Mouse (Mus musculus) liver, embryonic 15.5 days (tissue): ENCODE measurements around the gene Ccdc173. TPM values are rescaled to one million over a fixed set of nuclear protein-coding genes. Genes with fewer than 3 reads are reported as not detected.
"Not testable (repeated sequence)": the region's sequence is repeated elsewhere in the genome, so short reads cannot be mapped to it uniquely, and the experiment has no call there.

Experiments
- ATAC-seq: fragments of 200-750 bp; cut with Nextera tagmentation; 2 replicates; pipeline ENCODE4 v1.8.0; 2017; ENCODE audit warnings: moderate number of reproducible peaks, mild to moderate bottlenecking, moderate library complexity; ENCODE audit not compliant: insufficient read depth
- H3K27ac ChIP-seq: fragments of 300-500 bp; sonication (generic); replicated peaks from 2 replicates; pipeline ENCODE4 v1.5.1; 2015; ENCODE audit warnings: mild to moderate bottlenecking, inconsistent platforms
- H3K27me3 ChIP-seq: fragments of 300-500 bp; sonication (generic); 2 replicates; pipeline ENCODE4 v1.6.1; 2015; ENCODE audit warnings: mild to moderate bottlenecking, inconsistent platforms
- H3K36me3 ChIP-seq: fragments of 300-500 bp; sonication (generic); replicated peaks from 2 replicates; pipeline ENCODE4 v1.6.1; 2015; ENCODE audit warnings: moderate library complexity, mild to moderate bottlenecking, inconsistent platforms
- H3K4me1 ChIP-seq: fragments of 300-500 bp; sonication (generic); replicated peaks from 2 replicates; pipeline ENCODE4 v1.6.1; 2015; ENCODE audit warnings: inconsistent platforms
- H3K4me2 ChIP-seq: fragments of 300-500 bp; sonication (generic); 2 replicates; pipeline ENCODE4 v1.6.1; 2015; ENCODE audit warnings: moderate library complexity, mild to moderate bottlenecking, inconsistent platforms
- H3K4me3 ChIP-seq: fragments of 300-500 bp; sonication (generic); replicated peaks from 2 replicates; pipeline ENCODE4 v1.5.1; 2015; ENCODE audit warnings: mild to moderate bottlenecking, inconsistent platforms
- H3K9ac ChIP-seq: fragments of 300-500 bp; sonication (generic); 2 replicates; pipeline ENCODE4 v1.6.1; 2015; ENCODE audit warnings: moderate library complexity, mild to moderate bottlenecking, inconsistent platforms
- H3K9me3 ChIP-seq: fragments of 300-500 bp; sonication (generic); replicated peaks from 2 replicates; pipeline ENCODE4 v1.6.1; 2016; ENCODE audit warnings: inconsistent platforms
- WGBS: fragments of 180-500 bp; shearing (Covaris S2); methylation state at CpG from one replicate; pipeline ENCODE4 v1.1.7; 2015; ENCODE audit warnings: mixed read lengths; ENCODE audit not compliant: insufficient replicate concordance; 5-methylcytosine and 5-hydroxymethylcytosine counted together
- polyA plus RNA-seq: library from polyadenylated mRNA; unstranded; fragments of >200 nt; fragmentation: Nextera tagmentation; extraction: Ambion mirVana; gene quantifications from 2 replicates; pipeline ENCODE4 v1.2.1, GENCODE M21; 2015

Ccdc173 gene
- polyA plus RNA-seq, 1 experiment from 2014 or later: 0.16 TPM

- WGBS: 0% methylated on average over 80 of the region's 80 CpGs
- Histone ChIP-seq H3K4me1 (peaks cover 71% of the 10 kb centered on the region), H3K9ac (peak overlapping the region; percentile 96), H3K4me2 (peak overlapping the region; percentile 94), H3K27me3 (no peaks in the 10 kb centered on the region), H3K27ac (peak overlapping the region; percentile 93), H3K9me3 (no peaks in the 10 kb centered on the region), H3K36me3 (peaks cover 24% of the 10 kb centered on the region), H3K4me3 (peak overlapping the region; percentile 96)
- ATAC-seq: peak; percentile 35
Measured at GRCm38 (mm10) chr2:69822361-69823128, 33.2 kb upstream of the Ccdc173 start.

- Histone ChIP-seq H3K9me3 (no peaks in the 10 kb centered on the region), H3K27ac (peak within 1 kb of the TSS; percentile 93), H3K27me3 (no peaks in the 10 kb centered on the region), H3K9ac (peak within 1 kb of the TSS; percentile 96), H3K4me2 (peak within 1 kb of the TSS; percentile 94), H3K36me3 (peaks cover 22% of the 10 kb centered on the region), H3K4me3 (peak within 1 kb of the TSS; percentile 96), H3K4me1 (peaks cover 76% of the 10 kb centered on the region)
- under 1% methylated on average over 8 of the region's 8 CpGs for WGBS
- ATAC-seq: peak; percentile 30
Measured at GRCm38 (mm10) chr2:69821711-69822110, 32.3 kb upstream of the Ccdc173 start, which contains the start of gene Klhl23. Gene Klhl23 (plus strand): TSS chr2:69821944.

- peaks cover 84% of the 10 kb centered on the region for H3K4me1 ChIP-seq
- ATAC-seq: no peak
Measured at GRCm38 (mm10) chr2:69820201-69820600, 30.8 kb upstream of the Ccdc173 start.

GRCm38 (mm10) chr2:69818350-69819085, 29.1 kb upstream of the Ccdc173 start:
- H3K4me2 ChIP-seq: peak overlapping the region; percentile 54
- H3K27me3 ChIP-seq: no peaks in the 10 kb centered on the region
- no peaks in the 10 kb centered on the region for H3K36me3 ChIP-seq
- H3K9ac ChIP-seq: no peak overlapping the region
- H3K4me3 ChIP-seq: no peak overlapping the region
- peaks cover 75% of the 10 kb centered on the region for H3K4me1 ChIP-seq
- H3K27ac ChIP-seq: peak overlapping the region; percentile 81
- 42% methylated on average over 9 of the region's 9 CpGs for WGBS
- H3K9me3 ChIP-seq: no peaks in the 10 kb centered on the region
- ATAC-seq: peak; percentile 61

More at GRCm38 (mm10) chr2:69820201-69820600, 30.8 kb upstream of the Ccdc173 start:
- peak overlapping the region; percentile 77 for H3K27ac ChIP-seq
- H3K4me2 ChIP-seq: 0 out of 2 replicates have a peak overlapping the region, but pooled peaks have one; percentile 0
- no peaks in the 10 kb centered on the region for H3K27me3 ChIP-seq
- no peak overlapping the region for H3K4me3 ChIP-seq
- no peaks in the 10 kb centered on the region for H3K9me3 ChIP-seq
- peaks cover 9% of the 10 kb centered on the region for H3K36me3 ChIP-seq
- 34% methylated on average over 1 of the region's 1 CpGs for WGBS
- H3K9ac ChIP-seq: no peak overlapping the region

- peak overlapping the region; percentile 81 for H3K27ac ChIP-seq
- H3K36me3 ChIP-seq: no peaks in the 10 kb centered on the region
- peak overlapping the region; percentile 37 for H3K4me2 ChIP-seq
- peaks cover 65% of the 10 kb centered on the region for H3K4me1 ChIP-seq
- H3K4me3 ChIP-seq: no peak overlapping the region
- peak; percentile 88 for ATAC-seq
- H3K9ac ChIP-seq: no peak overlapping the region
- 15% methylated on average over 5 of the region's 5 CpGs for WGBS
- no peaks in the 10 kb centered on the region for H3K9me3 ChIP-seq
- no peaks in the 10 kb centered on the region for H3K27me3 ChIP-seq
Measured at GRCm38 (mm10) chr2:69816575-69816974, 27.2 kb upstream of the Ccdc173 start.

GRCm38 (mm10) chr2:69811349-69811748, 22.0 kb upstream of the Ccdc173 start:
- ATAC-seq, H3K36me3 ChIP-seq: not testable (repeated sequence)
- WGBS: 31% methylated on average over 7 of the region's 7 CpGs

GRCm38 (mm10) chr2:69810169-69810568, 20.8 kb upstream of the Ccdc173 start:
- Histone ChIP-seq H3K9ac (no peak overlapping the region), H3K27me3 (no peaks in the 10 kb centered on the region), H3K4me3 (no peak overlapping the region), H3K9me3 (no peaks in the 10 kb centered on the region), H3K4me2 (no peak overlapping the region), H3K36me3 (no peaks in the 10 kb centered on the region), H3K4me1 (peaks cover 17% of the 10 kb centered on the region), H3K27ac (no peak overlapping the region)
- WGBS: 65% methylated on average over 15 of the region's 15 CpGs
- no peak for ATAC-seq

More at GRCm38 (mm10) chr2:69811349-69811748, 22.0 kb upstream of the Ccdc173 start:
- H3K9me3 ChIP-seq, H3K27me3 ChIP-seq, H3K4me2 ChIP-seq, H3K9ac ChIP-seq, H3K27ac ChIP-seq, H3K4me3 ChIP-seq: not testable (repeated sequence)
- peaks cover 27% of the 10 kb centered on the region for H3K4me1 ChIP-seq

GRCm38 (mm10) chr2:69804663-69805062, 15.3 kb upstream of the Ccdc173 start:
- not testable (repeated sequence) for H3K27me3 ChIP-seq, H3K4me3 ChIP-seq, ATAC-seq, H3K4me2 ChIP-seq, H3K27ac ChIP-seq, H3K9ac ChIP-seq, H3K36me3 ChIP-seq, H3K9me3 ChIP-seq
- peaks cover 30% of the 10 kb centered on the region for H3K4me1 ChIP-seq
- 56% methylated on average over 9 of the region's 9 CpGs for WGBS

- H3K36me3 ChIP-seq: no peaks in the 10 kb centered on the region
- peak overlapping the region; percentile 55 for H3K27ac ChIP-seq
- no peak for ATAC-seq
- peaks cover 30% of the 10 kb centered on the region for H3K4me1 ChIP-seq
- H3K4me2 ChIP-seq: peak overlapping the region; percentile 76
- H3K9me3 ChIP-seq: no peaks in the 10 kb centered on the region
- 41% methylated on average over 8 of the region's 8 CpGs for WGBS
- no peaks in the 10 kb centered on the region for H3K27me3 ChIP-seq
- H3K9ac ChIP-seq: no peak overlapping the region
- H3K4me3 ChIP-seq: no peak overlapping the region
Measured at GRCm38 (mm10) chr2:69803756-69804155, 14.4 kb upstream of the Ccdc173 start.

GRCm38 (mm10) chr2:69802911-69803312, 13.5 kb upstream of the Ccdc173 start:
- no peaks in the 10 kb centered on the region for H3K9me3 ChIP-seq
- peak overlapping the region; percentile 53 for H3K4me3 ChIP-seq
- H3K4me2 ChIP-seq: peak overlapping the region; percentile 76
- no peaks in the 10 kb centered on the region for H3K27me3 ChIP-seq
- peak; percentile 90 for ATAC-seq
- peaks cover 30% of the 10 kb centered on the region for H3K4me1 ChIP-seq
- H3K36me3 ChIP-seq: 0 out of 2 replicates have a peak, but pooled peaks cover 1% of the 10 kb centered on the region
- peak overlapping the region; percentile 55 for H3K27ac ChIP-seq
- peak overlapping the region; percentile 39; the same call in 1 of the 2 replicates for H3K9ac ChIP-seq
- 21% methylated on average over 5 of the region's 5 CpGs for WGBS

- H3K4me3 ChIP-seq: peak overlapping the region; percentile 75
- H3K27ac ChIP-seq: 0 out of 2 replicates have a peak overlapping the region, but pooled peaks have one; percentile 89
- peaks cover 15% of the 10 kb centered on the region for H3K4me1 ChIP-seq
- H3K9ac ChIP-seq: no peak overlapping the region
- H3K27me3 ChIP-seq: no peaks in the 10 kb centered on the region
- H3K36me3 ChIP-seq: peaks cover 28% of the 10 kb centered on the region
- no peak for ATAC-seq
- 44% methylated on average over 4 of the region's 4 CpGs for WGBS
- H3K4me2 ChIP-seq: peak overlapping the region; percentile 93
- no peaks in the 10 kb centered on the region for H3K9me3 ChIP-seq
Measured at GRCm38 (mm10) chr2:69790722-69791121, 1.3 kb upstream of the Ccdc173 start.
